Mouse (Mus musculus) gastrocnemius, postnatal 4 days (tissue): ENCODE measurements around the gene Disp3. TPM values are rescaled to one million over a fixed set of nuclear protein-coding genes. Genes with fewer than 3 reads are reported as not detected.

Source experiments
- DNase-seq, 2 experiments: peaks; one replicate each; pipeline ENCODE4 v3.0.0; 2021 to 2022; ENCODE audit warnings: low spot score in 2 of 2, mixed read lengths in 2 of 2
- total RNA-seq, 2 experiments: library from RNA; stranded (reverse); gene quantifications; 2 replicates each; pipeline ENCODE4 v1.2.3; 2021

Gene Disp3
- total RNA-seq, 2 experiments from 2014 or later: 0.26 to 0.27 TPM

DNA sequence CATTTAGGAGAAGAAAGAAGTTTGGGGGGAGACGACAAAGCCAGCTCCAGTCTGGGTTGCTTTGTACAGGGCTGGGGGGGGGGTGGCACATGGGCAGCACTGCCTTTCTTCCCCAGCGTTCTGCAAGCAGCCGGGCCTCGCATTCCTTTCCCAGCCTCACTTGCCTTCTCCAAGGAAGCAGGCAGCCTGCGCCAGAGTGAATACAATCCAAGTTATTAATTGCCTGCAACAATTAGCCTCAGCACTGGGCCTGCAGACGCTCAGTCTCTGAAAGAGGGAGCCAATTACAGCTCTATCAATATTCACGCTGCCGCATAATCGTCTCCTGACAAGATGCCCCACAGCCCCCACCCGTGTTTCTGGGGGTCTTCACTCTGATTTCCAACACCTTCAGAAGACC, 4.1 kb upstream of the Disp3 start:
- no peak for DNase-seq

- no peak for DNase-seq
These were observed 3.3 kb upstream of the Disp3 start for GRCm38 (mm10) chr4:148291080-148291479.

GRCm38 (mm10) chr4:148288055-148288549, 337 bp upstream of the Disp3 start:
- DNase-seq: peak; percentile 55 to 69

- DNase-seq: no peak
These were observed 724 bp downstream of the Disp3 start for GRCm38 (mm10) chr4:148287041-148287440.

DNA sequence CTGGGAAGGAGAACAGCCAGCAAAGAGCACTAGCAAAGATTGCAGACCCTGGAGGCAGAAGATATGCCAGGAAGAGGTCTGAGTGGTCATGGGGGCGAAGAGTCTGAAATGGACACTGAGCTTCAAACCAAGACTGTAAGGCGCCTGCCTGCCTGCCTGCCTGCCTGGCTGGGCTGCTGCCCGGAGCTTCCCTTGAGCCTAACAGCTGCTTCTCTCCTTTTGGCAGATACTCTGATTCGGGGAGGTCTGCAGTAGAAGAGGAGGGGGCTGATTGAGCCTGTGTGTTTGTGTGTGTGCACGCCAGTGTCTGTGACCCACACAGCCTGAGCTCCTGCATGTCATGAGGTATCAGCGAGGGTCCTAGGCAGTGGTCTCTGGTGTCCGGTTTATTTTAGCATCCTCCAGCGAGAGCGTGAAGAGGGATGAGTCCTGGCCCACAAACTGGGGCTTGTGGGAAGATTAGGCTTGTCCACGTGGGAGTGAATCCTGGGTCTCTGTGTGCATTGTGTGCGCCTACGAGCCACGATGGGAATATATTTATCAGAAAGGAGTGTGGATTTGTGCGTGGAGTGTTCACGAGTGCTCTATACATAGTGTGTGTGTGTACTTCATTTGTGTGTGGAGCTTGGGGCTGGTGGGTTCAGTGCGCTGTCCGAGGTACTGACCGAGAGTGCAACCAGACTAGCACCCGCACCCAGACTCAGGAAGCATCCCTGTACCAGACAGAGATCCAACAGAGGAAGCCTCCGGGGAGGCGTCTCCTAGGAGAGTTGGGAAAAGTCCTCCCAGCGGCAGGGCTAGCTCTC, 1.3 kb downstream of the Disp3 start:
- DNase-seq: peak; percentile 27 to 28

DNA sequence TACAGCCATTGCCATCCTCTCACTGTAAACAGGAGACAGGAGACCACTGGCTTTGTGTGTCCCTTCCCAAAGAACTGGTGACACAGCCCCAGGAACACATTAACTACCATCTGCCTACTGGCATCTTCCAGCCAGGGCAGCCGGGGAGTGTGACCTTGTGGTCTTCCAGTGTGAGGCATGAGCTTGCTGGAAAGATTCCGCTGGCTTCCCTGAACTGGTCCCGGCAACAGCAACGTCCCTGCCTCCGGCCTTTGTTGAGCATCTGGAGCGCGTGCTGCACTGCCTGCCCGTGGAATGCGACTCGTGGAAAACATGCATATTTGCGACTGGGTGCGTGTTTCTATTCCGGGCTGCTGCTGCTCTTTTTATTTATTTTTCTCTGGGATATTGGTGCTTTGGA, 3.5 kb downstream of the Disp3 start:
- DNase-seq: no peak

DNA sequence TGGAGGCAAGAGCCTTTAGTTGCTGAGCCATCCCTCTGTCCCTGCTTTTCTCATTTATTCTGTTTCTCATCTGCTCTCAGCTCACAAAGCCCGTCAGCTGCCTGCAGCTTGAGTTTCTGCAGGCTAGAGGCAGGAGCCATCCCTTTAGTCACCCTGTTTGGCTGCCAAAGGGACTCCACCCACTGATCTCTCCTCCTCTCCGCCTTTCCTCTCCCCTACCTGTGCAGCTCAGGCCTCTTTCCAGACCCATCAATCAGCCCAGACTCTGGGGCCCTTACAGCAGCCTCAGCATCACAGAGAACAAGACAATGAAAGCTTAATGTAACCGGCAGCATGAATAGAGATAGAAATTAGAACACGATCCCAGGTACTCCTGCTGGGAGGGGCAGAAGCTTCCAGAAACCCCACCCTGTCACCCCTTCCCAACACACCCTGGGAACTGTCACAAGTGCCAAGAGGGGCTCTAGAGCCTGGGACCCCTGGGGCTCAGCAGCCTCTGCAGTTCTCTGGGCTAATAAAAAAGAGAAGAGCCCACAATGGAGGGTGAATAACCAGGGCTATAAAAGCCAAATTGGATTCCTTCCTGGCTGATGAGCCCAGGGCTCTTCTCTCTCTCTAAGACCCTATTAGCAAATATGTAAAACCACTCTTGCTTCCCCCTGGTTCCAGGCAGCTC, 10.8 kb downstream of the Disp3 start:
- DNase-seq: no peak

DNA sequence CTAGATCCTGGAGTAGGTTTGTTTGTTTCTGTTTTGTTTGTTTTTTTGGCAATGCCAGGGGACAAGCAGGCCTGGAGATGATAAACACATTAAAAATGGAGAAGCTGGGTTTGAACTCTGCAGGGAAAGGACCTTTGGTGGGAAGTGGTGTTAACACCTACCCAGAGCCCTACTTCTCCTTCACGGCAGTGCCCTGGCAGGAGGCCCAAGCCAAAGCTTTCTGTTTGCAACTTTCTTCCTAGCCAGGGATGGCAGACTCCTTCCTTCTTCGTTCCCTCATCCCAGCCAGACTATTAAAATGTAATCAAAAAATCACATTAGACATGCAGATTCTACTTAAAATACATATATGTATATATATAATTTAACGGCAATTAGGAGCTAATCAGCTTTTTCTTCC, 13.1 kb downstream of the Disp3 start:
- DNase-seq: no peak

- no peak for DNase-seq
These were observed 14.5 kb downstream of the Disp3 start for GRCm38 (mm10) chr4:148273229-148273628.

DNA sequence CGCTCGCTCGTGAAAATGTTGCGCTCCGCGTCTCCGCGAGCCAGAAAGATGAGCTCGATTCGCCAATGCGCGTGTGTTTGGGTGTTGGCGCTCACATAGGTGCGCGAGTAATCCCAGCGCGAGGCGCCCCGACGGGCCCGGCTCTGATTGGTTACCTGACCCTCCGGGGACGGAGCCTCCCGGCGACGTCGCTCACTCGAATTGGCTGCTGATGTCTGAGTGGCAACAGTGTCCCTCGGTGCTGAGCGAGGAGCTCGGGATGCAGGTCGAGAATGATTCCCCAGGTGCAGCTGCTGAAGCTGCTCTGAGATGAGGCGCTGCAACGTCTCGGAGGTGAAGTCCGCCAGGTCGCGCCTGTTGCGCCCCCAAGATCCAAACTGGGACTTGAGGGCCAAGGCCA, 16.1 kb downstream of the Disp3 start:
- DNase-seq: no peak

DNA sequence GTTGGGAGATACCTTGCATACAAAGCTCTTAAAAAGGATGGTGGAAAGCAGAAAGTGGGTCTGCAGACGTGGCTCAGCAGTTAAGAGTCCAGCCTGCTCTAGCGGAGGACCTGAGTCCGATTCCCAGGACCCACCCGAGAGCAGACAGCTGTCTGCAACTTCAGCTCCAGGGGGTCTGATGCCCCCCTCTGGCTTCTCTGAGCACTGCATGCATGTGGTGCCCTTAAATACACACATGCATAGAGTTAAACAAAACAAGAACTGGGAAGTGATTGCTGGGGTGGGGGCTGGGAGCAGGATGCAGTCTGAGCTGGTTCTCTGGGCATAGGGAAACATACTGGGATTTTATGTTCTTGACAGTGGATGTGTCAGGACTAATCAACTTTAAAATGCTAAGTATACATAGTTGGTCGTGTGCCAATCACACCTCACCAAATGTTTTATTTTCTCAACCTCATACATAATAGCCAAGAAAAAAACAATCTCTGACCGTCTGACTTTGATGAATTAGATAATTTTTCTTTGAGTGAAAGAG, 20.7 kb downstream of the Disp3 start:
- DNase-seq: no peak

DNA sequence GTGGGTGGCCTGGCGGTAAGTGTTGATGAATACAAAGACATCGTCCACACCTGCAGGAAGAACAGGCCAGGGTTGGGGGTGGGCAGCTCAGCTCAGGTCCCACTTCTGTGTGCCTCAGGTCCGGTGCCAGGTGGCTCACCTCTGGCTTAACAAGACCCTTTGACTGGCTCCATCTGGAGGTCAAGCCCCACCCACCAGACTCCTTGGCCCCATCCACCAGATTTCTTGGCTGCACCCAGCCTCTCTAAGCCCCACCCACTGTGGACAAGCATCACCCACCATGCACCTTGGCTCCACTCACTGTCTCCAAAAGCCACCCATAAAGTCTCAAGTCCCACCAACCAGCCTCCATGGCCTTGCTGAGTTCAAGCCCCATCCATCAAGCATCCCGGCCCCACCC, 27.8 kb downstream of the Disp3 start:
- no peak for DNase-seq

GRCm38 (mm10) chr4:148249341-148249740, 38.4 kb downstream of the Disp3 start:
- no peak for DNase-seq

DNA sequence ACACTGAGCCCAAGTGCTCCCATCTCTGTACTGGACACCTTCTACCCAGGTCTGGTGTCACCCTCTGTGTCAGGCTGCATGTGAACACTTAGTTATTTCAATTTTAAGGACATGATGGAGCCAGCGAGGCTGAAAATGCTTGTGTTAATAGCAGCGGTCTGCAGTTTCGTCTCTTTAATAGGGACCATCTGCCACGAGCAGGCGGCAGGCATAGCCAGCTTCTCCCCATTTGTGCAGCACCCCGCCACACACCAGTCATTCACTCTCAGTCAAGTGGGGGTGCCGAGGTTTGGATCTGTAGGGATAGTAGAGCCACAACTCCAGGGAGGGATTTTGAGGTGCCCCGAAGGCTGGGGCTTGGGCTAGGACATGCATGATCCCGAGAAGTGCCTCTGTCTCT, 47.4 kb downstream of the Disp3 start:
- DNase-seq: no peak

DNA sequence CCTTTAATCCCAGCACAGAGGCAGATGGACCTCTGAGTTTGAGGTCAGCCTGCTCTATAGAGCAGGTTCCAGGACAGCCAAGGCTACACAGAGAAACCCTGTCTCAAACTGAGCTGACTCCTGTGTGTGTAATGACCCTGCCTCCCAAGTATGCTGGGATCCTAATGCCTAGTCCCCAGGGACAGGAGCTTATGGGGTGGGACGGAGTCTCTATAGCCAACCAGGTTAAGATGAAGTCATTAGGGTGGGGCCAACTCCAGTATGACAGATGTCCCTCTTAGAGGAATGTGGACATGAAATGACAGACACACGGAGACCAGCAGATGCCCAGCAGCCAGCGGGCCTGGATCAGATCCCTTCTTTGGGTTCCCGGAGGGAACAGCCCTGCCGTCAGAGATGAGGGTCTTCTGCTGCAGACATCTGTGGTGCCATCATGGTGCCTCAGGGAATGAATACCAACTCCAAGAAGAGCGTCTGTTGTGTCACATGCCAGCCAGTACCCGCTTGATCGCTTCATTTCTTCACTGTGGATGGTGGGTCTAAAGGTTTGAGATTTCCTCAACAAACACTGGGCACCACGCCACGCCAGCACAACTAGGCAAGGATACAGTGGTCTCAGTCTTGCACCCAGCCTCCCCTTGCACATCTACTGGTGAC, 48.2 kb downstream of the Disp3 start:
- no peak for DNase-seq

- DNase-seq: no peak
These were observed 48.8 kb downstream of the Disp3 start for GRCm38 (mm10) chr4:148238919-148239318.

DNA sequence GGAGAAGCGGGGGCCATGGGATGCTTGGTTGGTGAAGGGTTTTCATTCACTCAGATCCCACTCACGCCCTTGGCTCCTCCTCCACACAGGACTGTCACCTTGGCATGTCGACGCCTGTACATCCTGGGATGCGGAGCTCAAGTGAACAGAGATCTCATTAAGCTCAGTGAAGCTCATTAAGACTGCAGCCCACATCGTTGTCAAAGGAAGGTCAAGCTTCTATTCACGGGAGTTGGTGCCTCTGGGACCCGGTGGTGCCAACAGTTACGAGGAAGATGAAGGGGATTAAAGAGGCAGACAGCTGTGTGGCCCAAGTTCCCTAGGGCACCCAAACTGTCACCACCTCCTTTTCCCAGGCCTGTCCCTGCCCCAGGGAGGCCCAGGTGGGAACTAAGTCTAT, 49.5 kb downstream of the Disp3 start:
- DNase-seq: no peak

DNA sequence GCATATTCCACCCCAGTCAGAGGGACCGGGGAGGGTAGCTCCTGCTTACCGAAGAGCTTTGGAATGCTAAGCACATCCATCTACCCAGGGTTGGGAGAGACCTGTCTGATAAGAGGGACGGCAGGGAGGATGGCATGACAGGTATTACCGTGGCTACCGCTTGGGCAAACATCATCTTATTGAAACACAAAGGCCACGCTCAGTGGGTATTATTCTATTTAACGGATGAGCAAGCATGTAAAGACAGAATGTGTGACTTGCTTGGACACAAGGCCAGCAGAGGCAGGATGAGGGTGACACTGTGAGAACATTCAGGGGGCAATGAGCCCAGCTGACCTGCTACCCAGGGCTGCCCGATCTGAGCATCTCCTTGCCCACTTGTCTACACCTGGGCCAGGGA, 51.1 kb downstream of the Disp3 start:
- no peak for DNase-seq

- DNase-seq: no peak
These were observed 54.7 kb downstream of the Disp3 start for GRCm38 (mm10) chr4:148233061-148233460.

DNA sequence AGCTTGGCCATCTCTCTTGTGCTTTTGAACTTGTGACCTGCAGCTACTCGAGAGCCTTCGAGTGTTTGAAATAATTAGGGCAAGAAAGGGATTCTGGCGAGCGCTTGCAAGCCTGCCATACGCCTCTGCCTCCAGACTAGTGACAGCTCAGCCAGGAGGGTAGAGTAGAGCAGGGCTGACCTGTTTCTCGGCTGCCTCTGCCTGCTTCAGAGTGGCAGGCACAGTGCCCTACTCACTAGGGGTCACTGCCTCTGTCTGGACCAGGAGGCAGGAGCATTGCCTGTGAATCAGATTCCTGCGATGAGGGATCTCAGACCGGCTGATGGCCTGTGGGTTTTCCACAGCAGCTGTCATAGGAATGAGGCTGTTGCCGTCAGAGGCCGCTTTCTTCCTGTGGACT, 55.1 kb downstream of the Disp3 start:
- DNase-seq: no peak

- no peak for DNase-seq
These were observed 55.6 kb downstream of the Disp3 start for GRCm38 (mm10) chr4:148232124-148232523.

- DNase-seq: peak; percentile 39 to 72
These were observed 58.1 kb downstream of the Disp3 start for GRCm38 (mm10) chr4:148229646-148230045.
